In the genomic region with DNA sequence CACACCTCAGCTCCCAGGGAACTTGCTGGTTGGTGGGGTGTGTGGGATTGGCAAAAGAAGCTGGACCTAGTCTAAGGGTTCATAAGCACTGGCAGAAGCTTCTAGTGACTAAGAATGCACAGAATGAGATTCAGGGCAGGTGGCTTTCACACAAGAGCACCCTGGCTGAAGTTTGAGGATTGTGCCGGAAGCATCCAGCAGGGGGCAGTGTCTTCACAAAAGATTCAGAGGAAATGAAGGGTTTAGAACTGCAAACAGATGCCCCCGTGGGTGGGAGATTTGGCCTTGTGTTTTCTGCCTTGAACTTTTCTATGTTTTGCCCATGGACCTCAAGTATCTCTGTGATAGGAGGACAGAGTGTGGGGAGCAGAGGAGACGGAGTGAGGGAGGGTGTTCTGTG, we compare ENCODE assay signal across 9 mouse cellular contexts. TPM values are rescaled to one million over a fixed set of nuclear protein-coding genes. Genes with fewer than 3 reads are reported as not detected.
DNase-seq lines count a peak whose midpoint lies in the region; ATAC-seq and TF ChIP-seq lines count a peak whose summit lies in the region.
"Had no signal": no experiment of that assay in that cellular context is flagged by ENCODE, and none has a peak within 500 bp of the region (broad histone marks: within the 10 kb centered on the region; RNA-seq: fewer than 3 reads in every experiment).

No protein-coding gene starts in this region.

- no peaks in the 10 kb centered on the region for H3K27me3 ChIP-seq in kidney, embryonic 15.5 days
- no peaks in the 10 kb centered on the region for H3K27me3 ChIP-seq in cerebellum, adult 2 months (ENCODE audit: control insufficient read depth, insufficient read depth, low read length)
- no peaks in the 10 kb centered on the region for H3K27me3 ChIP-seq in liver, adult 2 months (ENCODE audit: control insufficient read depth, insufficient read depth, low read length)

- no peaks in the 10 kb centered on the region for H3K9me3 ChIP-seq in kidney, embryonic 15.5 days (replicated peaks)

- 34% methylated on average over 3 of the region's 3 CpGs for WGBS in kidney, embryonic 15.5 days
- WGBS in cerebellum, adult 2 months, result 35% methylated on average over 3 of the region's 3 CpGs
- 31% methylated on average over 3 of the region's 3 CpGs for WGBS in liver, adult 2 months

- TF ChIP-seq CTCF in cerebellum, adult 2 months (IDR thresholded peaks at IDR 0.05; ENCODE audit: borderline replicate concordance, insufficient read depth, low read depth, low read length), result peak; percentile 73; the same call in 1 of the 2 replicates
- TF ChIP-seq CTCF in liver, adult 2 months (IDR thresholded peaks at IDR 0.05; ENCODE audit: low read depth, low read length), result peak; percentile 64

- intact Hi-C loops in heart, postnatal 14 days (cut with DNase I), result no loop called here

- no peak overlapping the region for H3K4me2 ChIP-seq in kidney, embryonic 15.5 days

- no peak overlapping the region for H3K4me3 ChIP-seq in kidney, embryonic 15.5 days (replicated peaks)
- H3K4me3 ChIP-seq in cerebellum, adult 2 months (replicated peaks; ENCODE audit: insufficient read depth, low read depth, low read length), result no peak overlapping the region
- H3K4me3 ChIP-seq in liver, adult 2 months (ENCODE audit: insufficient read depth, low read depth, low read length), result no peak overlapping the region

- H3K9ac ChIP-seq in kidney, embryonic 15.5 days, result no peak overlapping the region
- H3K9ac ChIP-seq in liver, adult 2 months (ENCODE audit: low read depth, low read length), result no peak overlapping the region

- TF ChIP-seq POLR2A in cerebellum, adult 2 months (IDR thresholded peaks at IDR 0.05; ENCODE audit: borderline replicate concordance, insufficient read depth, low read length), result no peak
- TF ChIP-seq POLR2A in liver, adult 2 months (IDR thresholded peaks at IDR 0.05; ENCODE audit: extremely low read depth, insufficient read depth, low read length), result no peak

- H3K36me3 ChIP-seq in kidney, embryonic 15.5 days, result no peaks in the 10 kb centered on the region
- no peaks in the 10 kb centered on the region for H3K36me3 ChIP-seq in liver, adult 2 months (ENCODE audit: control insufficient read depth, insufficient read depth, low read length)

- no peak for ATAC-seq in kidney, embryonic 15.5 days (replicated peaks; ENCODE audit: low FRiP score)
- ATAC-seq in monocyte, adult 5-6 weeks (replicated peaks; ENCODE audit: insufficient number of reproducible peaks, low FRiP score, low TSS enrichment, poor library complexity, severe bottlenecking), result no peak

- H3K27ac ChIP-seq in kidney, embryonic 15.5 days, result no peak overlapping the region
- no peak overlapping the region for H3K27ac ChIP-seq in cerebellum, adult 2 months (ENCODE audit: insufficient read depth, low read length)
- H3K27ac ChIP-seq in liver, adult 2 months (replicated peaks; ENCODE audit: insufficient read depth, low read depth, low read length), result no peak overlapping the region

- H3K4me1 ChIP-seq in kidney, embryonic 15.5 days, result no peaks in the 10 kb centered on the region
- H3K4me1 ChIP-seq in cerebellum, adult 2 months (ENCODE audit: control insufficient read depth, insufficient read depth, low read length), result no peaks in the 10 kb centered on the region
- H3K4me1 ChIP-seq in liver, adult 2 months (ENCODE audit: control insufficient read depth, insufficient read depth, low read length), result no peaks in the 10 kb centered on the region

- peak; percentile 59 for DNase-seq in kidney, adult 18-20 months
- DNase-seq in R1 (ENCODE audit: low read depth, low spot score), result peak; percentile 74
- DNase-seq in cerebellum, adult 2 months, result peak; percentile 44 to 75
- DNase-seq in heart, postnatal 14 days, result peak; percentile 12 to 53
- peak; percentile 21 for DNase-seq in liver, adult 2 months (ENCODE audit: extremely low read depth, low read depth, low spot score)
- DNase-seq in retina, postnatal 1 day, result peak; percentile 77

- no peaks in the 10 kb centered on the region for H3K79me2 ChIP-seq in liver, adult 2 months (ENCODE audit: control insufficient read depth, insufficient read depth, low read length)

RNA-seq across cellular contexts. Expression of a gene that starts 5.5 kb away (rescaled TPM):
- not detected in 2 replicates for polyA plus RNA-seq in kidney, embryonic 15.5 days (2015; fragmentation: Nextera tagmentation; extraction: Ambion mirVana)
- polyA plus RNA-seq in cerebellum, adult 2 months (2012; rRNA removed), result 0.05 and 0.13 TPM in 2 replicates
- total RNA-seq in heart, postnatal 14 days (2021), result not detected
- not detected in 2 replicates for total RNA-seq in liver, adult 2 months (2014; rRNA removed)
- not detected in 2 replicates for polyA plus RNA-seq in liver, adult 2 months (2012; rRNA removed)
- not detected in 3 replicates for total RNA-seq in monocyte, adult 5-6 weeks (2017)

RNA-seq across cellular contexts. Expression of a gene that starts 25.5 kb away (rescaled TPM):
- polyA plus RNA-seq in kidney, embryonic 15.5 days (2015; fragmentation: Nextera tagmentation; extraction: Ambion mirVana), result not detected in 2 replicates
- not detected in 2 replicates for polyA plus RNA-seq in cerebellum, adult 2 months (2012; rRNA removed)
- not detected for total RNA-seq in heart, postnatal 14 days (2021)
- not detected in 2 replicates for total RNA-seq in liver, adult 2 months (2014; rRNA removed)
- not detected in 2 replicates for polyA plus RNA-seq in liver, adult 2 months (2012; rRNA removed)
- total RNA-seq in monocyte, adult 5-6 weeks (2017), result not detected in 3 replicates

RNA-seq across cellular contexts. Expression of a gene that starts 31.2 kb away (rescaled TPM):
- not detected in 2 replicates for polyA plus RNA-seq in kidney, embryonic 15.5 days (2015; fragmentation: Nextera tagmentation; extraction: Ambion mirVana)
- polyA plus RNA-seq in cerebellum, adult 2 months (2012; rRNA removed), result not detected in 2 replicates
- total RNA-seq in heart, postnatal 14 days (2021), result not detected
- not detected in 2 replicates for total RNA-seq in liver, adult 2 months (2014; rRNA removed)
- not detected in 2 replicates for polyA plus RNA-seq in liver, adult 2 months (2012; rRNA removed)
- not detected in 3 replicates for total RNA-seq in monocyte, adult 5-6 weeks (2017)
- polyA plus RNA-seq: frontal cortex, adult 2 months had no signal

RNA-seq across cellular contexts. Expression of a gene that starts 43.3 kb away (rescaled TPM):
- not detected in 2 replicates for polyA plus RNA-seq in kidney, embryonic 15.5 days (2015; fragmentation: Nextera tagmentation; extraction: Ambion mirVana)
- 0.16 and 0.22 TPM in 2 replicates for polyA plus RNA-seq in cerebellum, adult 2 months (2012; rRNA removed)
- total RNA-seq in heart, postnatal 14 days (2021), result not detected
- total RNA-seq in liver, adult 2 months (2014; rRNA removed), result not detected in 2 replicates
- not detected in 2 replicates for polyA plus RNA-seq in liver, adult 2 months (2012; rRNA removed)
- not detected in 3 replicates for total RNA-seq in monocyte, adult 5-6 weeks (2017)

Comparison
In these comparisons a context has a peak if more than half of its experiments do, and no peak if none do; other contexts are left out.
1. DNase-seq: peak in every context shown above with its lines; median percentile 77 in retina, postnatal 1 day; 74 in R1; 60 in cerebellum, adult 2 months; 59 in kidney, adult 18-20 months; 32 in heart, postnatal 14 days; 21 in liver, adult 2 months.